Mouse (Mus musculus) forebrain, embryonic 16.5 days (tissue): ENCODE data around the gene Idh3b. TPM values are rescaled to one million over a fixed set of nuclear protein-coding genes. Genes with fewer than 3 reads are reported as not detected.

Experiments
- ATAC-seq: fragments of 200-750 bp; cut with Nextera tagmentation; 2 replicates; pipeline ENCODE4 v1.8.0; 2017; ENCODE audit warnings: mild to moderate bottlenecking, moderate library complexity
- H3K27ac ChIP-seq: fragments of 300-500 bp; sonication (generic); 2 replicates; pipeline ENCODE4 v1.5.1; 2014; ENCODE audit warnings: low read length, control low read depth
- H3K27me3 ChIP-seq: fragments of 300-500 bp; sonication (generic); replicated peaks from 2 replicates; pipeline ENCODE4 v1.6.1; 2014; ENCODE audit warnings: low read length; ENCODE audit not compliant: control insufficient read depth, insufficient read depth
- H3K36me3 ChIP-seq: fragments of 300-500 bp; sonication (generic); 2 replicates; pipeline ENCODE4 v1.6.1; 2014; ENCODE audit not compliant: control insufficient read depth, insufficient read depth
- H3K4me1 ChIP-seq: fragments of 300-500 bp; sonication (generic); replicated peaks from 2 replicates; pipeline ENCODE4 v1.6.1; 2014; ENCODE audit warnings: low read length; ENCODE audit not compliant: control insufficient read depth, insufficient read depth
- H3K4me2 ChIP-seq: fragments of 300-500 bp; sonication (generic); 2 replicates; pipeline ENCODE4 v1.6.1; 2014; ENCODE audit warnings: mild to moderate bottlenecking, low read length, control low read depth
- H3K4me3 ChIP-seq: fragments of 300-500 bp; sonication (generic); replicated peaks from 2 replicates; pipeline ENCODE4 v1.5.1; 2014; ENCODE audit warnings: mild to moderate bottlenecking, low read length, control low read depth
- H3K9ac ChIP-seq: fragments of 300-500 bp; sonication (generic); replicated peaks from 2 replicates; pipeline ENCODE4 v1.6.1; 2014; ENCODE audit warnings: low read depth, low read length, control low read depth
- H3K9me3 ChIP-seq: fragments of 300-500 bp; sonication (generic); 2 replicates; pipeline ENCODE4 v1.6.1; 2016; ENCODE audit warnings: low read length; ENCODE audit not compliant: control insufficient read depth
- WGBS: fragments of 180-500 bp; shearing (Covaris S2); extraction: QIAGEN DNeasy Blood & Tissue Kit; methylation state at CpG from one replicate; pipeline ENCODE4 v1.1.7; 2014; 5-methylcytosine and 5-hydroxymethylcytosine counted together
- polyA plus RNA-seq: library from polyadenylated mRNA; unstranded; fragments of >200 nt; fragmentation: Nextera tagmentation; extraction: Ambion mirVana; gene quantifications from 2 replicates; pipeline ENCODE4 v1.2.1, GENCODE M21; 2015

Gene Idh3b
- 176 and 179 TPM in 2 replicates for polyA plus RNA-seq

GRCm38 (mm10) chr2:130283854-130284654 lies at the start of gene Idh3b:
TSS of gene Idh3b (minus strand) at chr2:130284547.
- peak within 1 kb of the TSS; percentile 98 for H3K4me2 ChIP-seq
- peak within 1 kb of the TSS; percentile 75 for H3K9ac ChIP-seq
- H3K27me3 ChIP-seq: no peaks in the 10 kb centered on the region
- peak; percentile 92 for ATAC-seq
- WGBS: under 1% methylated on average over 47 of the region's 51 CpGs
- peaks cover 17% of the 10 kb centered on the region for H3K36me3 ChIP-seq
- H3K4me3 ChIP-seq: peak within 1 kb of the TSS; percentile 66
- H3K4me1 ChIP-seq: peaks cover 15% of the 10 kb centered on the region
- no peak within 1 kb of the TSS for H3K27ac ChIP-seq
- H3K9me3 ChIP-seq: no peaks in the 10 kb centered on the region

GRCm38 (mm10) chr2:130329502-130329901 lies 45.2 kb upstream of the Idh3b start:
- 86% methylated on average over 2 of the region's 2 CpGs for WGBS
- no peaks in the 10 kb centered on the region for H3K27me3 ChIP-seq

GRCm38 (mm10) chr2:130327057-130327456 lies 42.7 kb upstream of the Idh3b start:
- Histone ChIP-seq H3K36me3 (no peaks in the 10 kb centered on the region), H3K4me2 (no peak overlapping the region), H3K27me3 (no peaks in the 10 kb centered on the region), H3K4me1 (no peaks in the 10 kb centered on the region), H3K27ac (no peak overlapping the region), H3K4me3 (no peak overlapping the region), H3K9me3 (no peaks in the 10 kb centered on the region), H3K9ac (no peak overlapping the region)
- no peak for ATAC-seq
- 56% methylated on average over 1 of the region's 1 CpGs for WGBS

More at GRCm38 (mm10) chr2:130329502-130329901, 45.2 kb upstream of the Idh3b start:
- no peak overlapping the region for H3K9ac ChIP-seq
- no peaks in the 10 kb centered on the region for H3K9me3 ChIP-seq
- no peaks in the 10 kb centered on the region for H3K4me1 ChIP-seq
- no peak overlapping the region for H3K4me3 ChIP-seq
- no peak overlapping the region for H3K4me2 ChIP-seq
- no peak for ATAC-seq
- H3K36me3 ChIP-seq: no peaks in the 10 kb centered on the region
- H3K27ac ChIP-seq: no peak overlapping the region

GRCm38 (mm10) chr2:130303014-130303413 lies 18.7 kb upstream of the Idh3b start:
- no peak overlapping the region for H3K27ac ChIP-seq
- no peaks in the 10 kb centered on the region for H3K4me1 ChIP-seq
- no peaks in the 10 kb centered on the region for H3K9me3 ChIP-seq
- no peaks in the 10 kb centered on the region for H3K27me3 ChIP-seq
- H3K4me2 ChIP-seq: no peak overlapping the region
- ATAC-seq: no peak
- H3K9ac ChIP-seq: no peak overlapping the region
- H3K36me3 ChIP-seq: 0 out of 2 replicates have a peak, but pooled peaks cover 3% of the 10 kb centered on the region
- H3K4me3 ChIP-seq: no peak overlapping the region
- WGBS: 38% methylated on average over 4 of the region's 4 CpGs

- no peak overlapping the region for H3K4me2 ChIP-seq
- H3K4me1 ChIP-seq: peaks cover 20% of the 10 kb centered on the region
- H3K27ac ChIP-seq: no peak overlapping the region
- H3K9ac ChIP-seq: no peak overlapping the region; the same call in 1 of the 2 replicates
- 76% methylated on average over 9 of the region's 9 CpGs for whole genome bisulfite sequencing
- no peak overlapping the region for H3K4me3 ChIP-seq
- no peaks in the 10 kb centered on the region for H3K9me3 ChIP-seq
- no peaks in the 10 kb centered on the region for H3K36me3 ChIP-seq
- no peak for ATAC-seq
- no peaks in the 10 kb centered on the region for H3K27me3 ChIP-seq
These were observed 13.2 kb upstream of the Idh3b start for GRCm38 (mm10) chr2:130297580-130297979.

GRCm38 (mm10) chr2:130296134-130296745 lies 11.9 kb upstream of the Idh3b start:
- Histone ChIP-seq H3K4me2 (peak overlapping the region; percentile 69), H3K36me3 (no peaks in the 10 kb centered on the region), H3K4me3 (peak overlapping the region; percentile 70), H3K27ac (peak overlapping the region; percentile 65; the same call in 1 of the 2 replicates), H3K9ac (peak overlapping the region; percentile 87), H3K9me3 (no peaks in the 10 kb centered on the region), H3K4me1 (peaks cover 20% of the 10 kb centered on the region), H3K27me3 (no peaks in the 10 kb centered on the region)
- 3% methylated on average over 20 of the region's 20 CpGs for WGBS
- ATAC-seq: no peak; the same call in 1 of the 2 replicates

GRCm38 (mm10) chr2:130295331-130296133 lies 11.2 kb upstream of the Idh3b start:
- Histone ChIP-seq H3K27me3 (no peaks in the 10 kb centered on the region), H3K9ac (peak overlapping the region; percentile 87), H3K27ac (peak overlapping the region; percentile 65), H3K9me3 (no peaks in the 10 kb centered on the region), H3K4me1 (peaks cover 20% of the 10 kb centered on the region), H3K4me2 (peak overlapping the region; percentile 69), H3K4me3 (peak overlapping the region; percentile 70), H3K36me3 (no peaks in the 10 kb centered on the region)
- peak; percentile 73 for ATAC-seq
- WGBS: under 1% methylated on average over 67 of the region's 99 CpGs

- H3K36me3 ChIP-seq: no peaks in the 10 kb centered on the region
- 0% methylated on average over 22 of the region's 39 CpGs for WGBS
- peak within 1 kb of the TSS; percentile 87 for H3K9ac ChIP-seq
- peak; percentile 70 for ATAC-seq
- H3K27me3 ChIP-seq: no peaks in the 10 kb centered on the region
- peaks cover 20% of the 10 kb centered on the region for H3K4me1 ChIP-seq
- H3K9me3 ChIP-seq: no peaks in the 10 kb centered on the region
- peak within 1 kb of the TSS; percentile 65 for H3K27ac ChIP-seq
- H3K4me2 ChIP-seq: peak within 1 kb of the TSS; percentile 69
- peak within 1 kb of the TSS; percentile 70 for H3K4me3 ChIP-seq
These were observed 10.6 kb upstream of the Idh3b start, which contains the start of gene Ebf4 for GRCm38 (mm10) chr2:130294936-130295277. TSS of gene Ebf4 (plus strand) at chr2:130295169.
